Mouse (Mus musculus): ENCODE data around the gene Krt33a. TPM values are rescaled to one million over a fixed set of nuclear protein-coding genes. Genes with fewer than 3 reads are reported as not detected.

The Krt33a gene
- not detected in 2 replicates for polyA plus RNA-seq (2015; fragmentation: Nextera tagmentation; extraction: Ambion mirVana)

GRCm38 (mm10) chr11:100016112-100016511, at the start of gene Krt33a:
Krt33a (minus strand) TSS chr11:100016212.
- H3K36me3 ChIP-seq = no peaks in the 10 kb centered on the region
- no peak within 1 kb of the TSS for H3K27ac ChIP-seq
- no peak within 1 kb of the TSS for H3K4me2 ChIP-seq
- ATAC-seq (ENCODE audit: insufficient number of reproducible peaks, insufficient read depth, low FRiP score, low TSS enrichment, low read depth) = no peak
- 87% methylated on average over 4 of the region's 4 CpGs for WGBS
- H3K9ac ChIP-seq = no peak within 1 kb of the TSS
- H3K4me1 ChIP-seq = no peaks in the 10 kb centered on the region
- no peaks in the 10 kb centered on the region for H3K9me3 ChIP-seq
- H3K4me3 ChIP-seq = no peak within 1 kb of the TSS
- no peaks in the 10 kb centered on the region for H3K27me3 ChIP-seq

GRCm38 (mm10) chr11:100058875-100059274, 42.9 kb upstream of the Krt33a start:
- no peak overlapping the region for H3K4me2 ChIP-seq
- WGBS = 66% methylated on average over 8 of the region's 8 CpGs
- no peak overlapping the region for H3K4me3 ChIP-seq
- ATAC-seq (ENCODE audit: insufficient number of reproducible peaks, insufficient read depth, low FRiP score, low TSS enrichment, low read depth) = no peak
- no peaks in the 10 kb centered on the region for H3K9me3 ChIP-seq
- H3K9ac ChIP-seq = no peak overlapping the region
- no peaks in the 10 kb centered on the region for H3K27me3 ChIP-seq
- H3K4me1 ChIP-seq = no peaks in the 10 kb centered on the region
- no peaks in the 10 kb centered on the region for H3K36me3 ChIP-seq
- no peak overlapping the region for H3K27ac ChIP-seq

GRCm38 (mm10) chr11:100055686-100056655, 40.0 kb upstream of the Krt33a start:
- no peaks in the 10 kb centered on the region for H3K36me3 ChIP-seq
- H3K4me2 ChIP-seq = no peak overlapping the region
- H3K27me3 ChIP-seq = no peaks in the 10 kb centered on the region
- no peak overlapping the region for H3K4me3 ChIP-seq
- no peak overlapping the region for H3K27ac ChIP-seq
- H3K9me3 ChIP-seq = no peaks in the 10 kb centered on the region
- H3K4me1 ChIP-seq = no peaks in the 10 kb centered on the region
- H3K9ac ChIP-seq = no peak overlapping the region
- ATAC-seq (ENCODE audit: insufficient number of reproducible peaks, insufficient read depth, low FRiP score, low TSS enrichment, low read depth) = no peak
- 70% methylated on average over 9 of the region's 9 CpGs for WGBS

GRCm38 (mm10) chr11:100050451-100050850, 34.4 kb upstream of the Krt33a start, which contains the start of gene Krt31:
Krt31 (minus strand) TSS chr11:100050551.
- no peak within 1 kb of the TSS for H3K4me3 ChIP-seq
- no peaks in the 10 kb centered on the region for H3K27me3 ChIP-seq
- ATAC-seq (ENCODE audit: insufficient number of reproducible peaks, insufficient read depth, low FRiP score, low TSS enrichment, low read depth) = no peak
- no peaks in the 10 kb centered on the region for H3K4me1 ChIP-seq
- no peaks in the 10 kb centered on the region for H3K9me3 ChIP-seq
- H3K4me2 ChIP-seq = no peak within 1 kb of the TSS
- no peak within 1 kb of the TSS for H3K27ac ChIP-seq
- 77% methylated on average over 3 of the region's 3 CpGs for WGBS
- H3K36me3 ChIP-seq = no peaks in the 10 kb centered on the region
- H3K9ac ChIP-seq = no peak within 1 kb of the TSS

- no peak overlapping the region for H3K9ac ChIP-seq
- no peaks in the 10 kb centered on the region for H3K4me1 ChIP-seq
- H3K27ac ChIP-seq = no peak overlapping the region
- ATAC-seq (ENCODE audit: insufficient number of reproducible peaks, insufficient read depth, low FRiP score, low TSS enrichment, low read depth) = no peak
- H3K4me2 ChIP-seq = no peak overlapping the region
- no peaks in the 10 kb centered on the region for H3K27me3 ChIP-seq
- no peaks in the 10 kb centered on the region for H3K9me3 ChIP-seq
- WGBS = 86% methylated on average over 2 of the region's 2 CpGs
- no peak overlapping the region for H3K4me3 ChIP-seq
- no peaks in the 10 kb centered on the region for H3K36me3 ChIP-seq
Measured at GRCm38 (mm10) chr11:100047193-100047592, 31.2 kb upstream of the Krt33a start.

- no peaks in the 10 kb centered on the region for H3K27me3 ChIP-seq
- no peak overlapping the region for H3K9ac ChIP-seq
- ATAC-seq (ENCODE audit: insufficient number of reproducible peaks, insufficient read depth, low FRiP score, low TSS enrichment, low read depth) = no peak
- H3K4me1 ChIP-seq = no peaks in the 10 kb centered on the region
- H3K9me3 ChIP-seq = no peaks in the 10 kb centered on the region
- WGBS = 85% methylated on average over 6 of the region's 6 CpGs
- H3K4me3 ChIP-seq = no peak overlapping the region
- no peak overlapping the region for H3K4me2 ChIP-seq
- no peaks in the 10 kb centered on the region for H3K36me3 ChIP-seq
- H3K27ac ChIP-seq = no peak overlapping the region
Measured at GRCm38 (mm10) chr11:100046303-100046866, 30.4 kb upstream of the Krt33a start.

- Histone ChIP-seq H3K4me3 (no peak within 1 kb of the TSS), H3K9ac (no peak within 1 kb of the TSS), H3K4me1 (no peaks in the 10 kb centered on the region), H3K9me3 (no peaks in the 10 kb centered on the region), H3K4me2 (no peak within 1 kb of the TSS), H3K27me3 (no peaks in the 10 kb centered on the region), H3K27ac (no peak within 1 kb of the TSS), H3K36me3 (no peaks in the 10 kb centered on the region)
- 84% methylated on average over 6 of the region's 6 CpGs for WGBS
- ATAC-seq (ENCODE audit: insufficient number of reproducible peaks, insufficient read depth, low FRiP score, low TSS enrichment, low read depth) = no peak
Measured at GRCm38 (mm10) chr11:100041454-100041853, 25.4 kb upstream of the Krt33a start, which contains the start of gene Krt34. Krt34 (minus strand) TSS chr11:100041554.

- 90% methylated on average over 6 of the region's 6 CpGs for WGBS
Measured at GRCm38 (mm10) chr11:100029768-100030167, 13.8 kb upstream of the Krt33a start, which contains the start of gene Krt33b. Krt33b (minus strand) TSS chr11:100029868.

GRCm38 (mm10) chr11:100021438-100021837, 5.4 kb upstream of the Krt33a start:
- 76% methylated on average over 5 of the region's 5 CpGs for WGBS
- no peak overlapping the region for H3K4me2 ChIP-seq
- no peak for ATAC-seq (ENCODE audit: insufficient number of reproducible peaks, insufficient read depth, low FRiP score, low TSS enrichment, low read depth)

More at GRCm38 (mm10) chr11:100029768-100030167, 13.8 kb upstream of the Krt33a start, which contains the start of gene Krt33b:
- Histone ChIP-seq H3K4me3 (no peak within 1 kb of the TSS), H3K9me3 (no peaks in the 10 kb centered on the region), H3K4me2 (no peak within 1 kb of the TSS), H3K4me1 (0 out of 2 replicates have a peak, but pooled peaks cover 5% of the 10 kb centered on the region), H3K27ac (no peak within 1 kb of the TSS), H3K27me3 (no peaks in the 10 kb centered on the region), H3K36me3 (no peaks in the 10 kb centered on the region), H3K9ac (no peak within 1 kb of the TSS)
- no peak for ATAC-seq (ENCODE audit: insufficient number of reproducible peaks, insufficient read depth, low FRiP score, low TSS enrichment, low read depth)

GRCm38 (mm10) chr11:100019466-100019865, 3.5 kb upstream of the Krt33a start:
- 97% methylated on average over 1 of the region's 1 CpGs for WGBS
- no peak overlapping the region for H3K9ac ChIP-seq
- H3K4me2 ChIP-seq = no peak overlapping the region
- H3K27me3 ChIP-seq = no peaks in the 10 kb centered on the region
- ATAC-seq (ENCODE audit: insufficient number of reproducible peaks, insufficient read depth, low FRiP score, low TSS enrichment, low read depth) = no peak
- H3K9me3 ChIP-seq = no peaks in the 10 kb centered on the region
- no peak overlapping the region for H3K4me3 ChIP-seq
- H3K27ac ChIP-seq = no peak overlapping the region
- H3K36me3 ChIP-seq = no peaks in the 10 kb centered on the region
- no peaks in the 10 kb centered on the region for H3K4me1 ChIP-seq

More at GRCm38 (mm10) chr11:100021438-100021837, 5.4 kb upstream of the Krt33a start:
- Histone ChIP-seq H3K36me3 (no peaks in the 10 kb centered on the region), H3K9ac (no peak overlapping the region), H3K4me1 (no peaks in the 10 kb centered on the region), H3K27me3 (no peaks in the 10 kb centered on the region), H3K27ac (no peak overlapping the region), H3K9me3 (no peaks in the 10 kb centered on the region), H3K4me3 (no peak overlapping the region)

GRCm38 (mm10) chr11:100013691-100014171, 2.3 kb downstream of the Krt33a start:
- ATAC-seq (ENCODE audit: insufficient number of reproducible peaks, insufficient read depth, low FRiP score, low TSS enrichment, low read depth) = no peak
- Histone ChIP-seq H3K4me3 (no peak overlapping the region), H3K9me3 (no peaks in the 10 kb centered on the region), H3K4me1 (no peaks in the 10 kb centered on the region), H3K9ac (no peak overlapping the region), H3K27ac (no peak overlapping the region; the same call in 1 of the 2 replicates), H3K4me2 (no peak overlapping the region), H3K27me3 (no peaks in the 10 kb centered on the region), H3K36me3 (no peaks in the 10 kb centered on the region)
- 60% methylated on average over 4 of the region's 4 CpGs for WGBS

Measured in embryonic facial prominence, embryonic 13.5 days (tissue).